Comparison of ENCODE assay signal across 8 mouse cellular contexts in genomic region chr1:91179533-91180173, GRCm38 (mm10). TPM values are rescaled to one million over a fixed set of nuclear protein-coding genes. Genes with fewer than 3 reads are reported as not detected.
DNase-seq lines count a peak whose midpoint lies in the region; ATAC-seq and TF ChIP-seq lines count a peak whose summit lies in the region.

Gene Ramp1, plus strand, starts transcription at chr1:91179822.

- H3K27me3 ChIP-seq in kidney, adult 2 months (replicated peaks; ENCODE audit: control insufficient read depth, insufficient read depth, low read length) = no peaks in the 10 kb centered on the region
- H3K27me3 ChIP-seq in embryonic facial prominence, embryonic 11.5 days (ENCODE audit: control insufficient read depth, insufficient read depth, low read length) = peaks cover 12% of the 10 kb centered on the region; the same call in 1 of the 2 replicates
- peaks cover 2% of the 10 kb centered on the region for H3K27me3 ChIP-seq in heart, embryonic 11.5 days (ENCODE audit: control insufficient read depth, insufficient read depth, low read length)
- H3K27me3 ChIP-seq in liver, embryonic 15.5 days = peaks cover 26% of the 10 kb centered on the region

- H3K4me2 ChIP-seq in embryonic facial prominence, embryonic 11.5 days (ENCODE audit: low read depth, low read length) = peak within 1 kb of the TSS; percentile 79
- peak within 1 kb of the TSS; percentile 81 for H3K4me2 ChIP-seq in heart, embryonic 11.5 days
- H3K4me2 ChIP-seq in liver, embryonic 15.5 days = peak within 1 kb of the TSS; percentile 67

- TF ChIP-seq CTCF in kidney, adult 2 months (conservative IDR thresholded peaks at IDR 0.05; ENCODE audit: insufficient read depth, insufficient read length, low read depth, low read length) = no peak

- H3K9me3 ChIP-seq in embryonic facial prominence, embryonic 11.5 days (replicated peaks; ENCODE audit: control insufficient read depth, low read length) = no peaks in the 10 kb centered on the region
- H3K9me3 ChIP-seq in heart, embryonic 11.5 days (replicated peaks; ENCODE audit: control insufficient read depth, low read length) = no peaks in the 10 kb centered on the region
- H3K9me3 ChIP-seq in liver, embryonic 15.5 days (replicated peaks) = no peaks in the 10 kb centered on the region

- ATAC-seq in embryonic facial prominence, embryonic 11.5 days (replicated peaks; ENCODE audit: insufficient number of reproducible peaks, low FRiP score, low TSS enrichment, low read depth) = 0 out of 2 replicates have a peak, but pooled peaks have one; percentile 18
- ATAC-seq in heart, embryonic 11.5 days (replicated peaks; ENCODE audit: insufficient number of reproducible peaks, low FRiP score, low TSS enrichment) = 0 out of 2 replicates have a peak, but pooled peaks have one; percentile 39
- peak; percentile 51 for ATAC-seq in liver, embryonic 15.5 days (ENCODE audit: insufficient read depth)

- WGBS in kidney, adult 2 months = 4% methylated on average over 37 of the region's 37 CpGs
- 4% methylated on average over 37 of the region's 37 CpGs for WGBS in embryonic facial prominence, embryonic 11.5 days
- WGBS in heart, embryonic 11.5 days (ENCODE audit: insufficient replicate concordance) = 3% methylated on average over 37 of the region's 37 CpGs
- 2% methylated on average over 37 of the region's 37 CpGs for WGBS in liver, embryonic 15.5 days (ENCODE audit: insufficient replicate concordance)

- peak within 1 kb of the TSS; percentile 50 for H3K9ac ChIP-seq in embryonic facial prominence, embryonic 11.5 days (replicated peaks; ENCODE audit: low read length)
- peak within 1 kb of the TSS; percentile 73 for H3K9ac ChIP-seq in heart, embryonic 11.5 days (ENCODE audit: low read depth, low read length)
- H3K9ac ChIP-seq in liver, embryonic 15.5 days = peak within 1 kb of the TSS; percentile 30; the same call in 1 of the 2 replicates

- H3K27ac ChIP-seq in kidney, adult 2 months (ENCODE audit: insufficient read depth, low read depth, low read length) = no peak within 1 kb of the TSS
- H3K27ac ChIP-seq in embryonic facial prominence, embryonic 11.5 days (replicated peaks; ENCODE audit: low read depth, low read length) = no peak within 1 kb of the TSS
- H3K27ac ChIP-seq in heart, embryonic 11.5 days (ENCODE audit: low read depth, low read length) = no peak within 1 kb of the TSS
- H3K27ac ChIP-seq in liver, embryonic 15.5 days (replicated peaks) = no peak within 1 kb of the TSS

- TF ChIP-seq POLR2A in kidney, adult 2 months (IDR thresholded peaks at IDR 0.05; ENCODE audit: low read depth, low read length) = no peak

- peak within 1 kb of the TSS; percentile 10; the same call in 1 of the 2 replicates for H3K4me3 ChIP-seq in kidney, adult 2 months (ENCODE audit: insufficient read depth, low read depth, low read length)
- H3K4me3 ChIP-seq in embryonic facial prominence, embryonic 11.5 days (ENCODE audit: low read depth, low read length) = peak within 1 kb of the TSS; percentile 32
- peak within 1 kb of the TSS; percentile 51 for H3K4me3 ChIP-seq in heart, embryonic 11.5 days (ENCODE audit: low read depth, low read length)
- peak within 1 kb of the TSS; percentile 51 for H3K4me3 ChIP-seq in liver, embryonic 15.5 days (replicated peaks)

- no peaks in the 10 kb centered on the region for H3K36me3 ChIP-seq in kidney, adult 2 months (ENCODE audit: control insufficient read depth, insufficient read depth, low read length)
- no peaks in the 10 kb centered on the region for H3K36me3 ChIP-seq in embryonic facial prominence, embryonic 11.5 days (replicated peaks; ENCODE audit: control insufficient read depth, insufficient read depth, low read depth, low read length)
- no peaks in the 10 kb centered on the region for H3K36me3 ChIP-seq in heart, embryonic 11.5 days (ENCODE audit: control insufficient read depth, insufficient read depth, low read length)
- H3K36me3 ChIP-seq in liver, embryonic 15.5 days (replicated peaks) = no peaks in the 10 kb centered on the region

- no peak for DNase-seq in kidney, adult 2 months
- no peak for DNase-seq in kidney, adult 9 months
- DNase-seq in embryonic facial prominence, embryonic 11.5 days (ENCODE audit: low spot score) = peak; percentile 48
- peak; percentile 38 for DNase-seq in kidney, postnatal 14 days
- DNase-seq in naive thymus-derived CD4-positive, alpha-beta T cell, adult 2 months (ENCODE audit: low read depth) = peak; percentile 69
- DNase-seq in testis, postnatal 10 days (ENCODE audit: low spot score) = peak; percentile 68

- H3K4me1 ChIP-seq in kidney, adult 2 months (ENCODE audit: control insufficient read depth, insufficient read depth, low read length) = no peaks in the 10 kb centered on the region
- H3K4me1 ChIP-seq in embryonic facial prominence, embryonic 11.5 days (ENCODE audit: control insufficient read depth, insufficient read depth, low read length) = no peaks in the 10 kb centered on the region; the same call in 1 of the 2 replicates
- H3K4me1 ChIP-seq in heart, embryonic 11.5 days (ENCODE audit: control insufficient read depth, insufficient read depth, low read length) = peaks cover 15% of the 10 kb centered on the region; the same call in 1 of the 2 replicates
- H3K4me1 ChIP-seq in liver, embryonic 15.5 days (replicated peaks) = peaks cover 16% of the 10 kb centered on the region; the same call in 1 of the 2 replicates

RNA-seq across cellular contexts. Expression of gene Ramp1, which starts in this region (rescaled TPM):
- polyA plus RNA-seq in kidney, adult 2 months (2012; rRNA removed) = 1.9 and 2.6 TPM in 2 replicates
- polyA plus RNA-seq in embryonic facial prominence, embryonic 11.5 days (2014; fragmentation: Nextera tagmentation; extraction: Ambion mirVana) = 0.21 and 0.41 TPM in 2 replicates
- 23.5 and 28.2 TPM in 2 replicates for polyA plus RNA-seq in heart, embryonic 11.5 days (2014; fragmentation: Nextera tagmentation; extraction: Ambion mirVana)
- polyA plus RNA-seq in liver, embryonic 15.5 days (2015; fragmentation: Nextera tagmentation; extraction: Ambion mirVana) = 5.6 and 6.0 TPM in 2 replicates

Comparison
In these comparisons a context has a peak if more than half of its experiments do, and no peak if none do; other contexts are left out.
1. DNase-seq: peak in kidney, postnatal 14 days (single experiment), naive thymus-derived CD4-positive, alpha-beta T cell, adult 2 months (single experiment) and testis, postnatal 10 days (single experiment); none in kidney, adult 2 months (single experiment) and kidney, adult 9 months (single experiment).
2. Peak in DNase-seq, ATAC-seq, H3K4me3 ChIP-seq, H3K9ac ChIP-seq and H3K4me2 ChIP-seq in embryonic facial prominence, embryonic 11.5 days; RNA of the gene not detected or under 1 TPM.
3. Peak in every context shown above with its lines, with median percentiles within 50 percentile points of each other: H3K4me3 ChIP-seq, ATAC-seq, H3K4me2 ChIP-seq and H3K9ac ChIP-seq.